In genomic region chr1:162664826-162665475, GRCm38 (mm10) we compare ENCODE assay signal across 8 mouse cellular contexts. TPM values are rescaled to one million over a fixed set of nuclear protein-coding genes. Genes with fewer than 3 reads are reported as not detected.
DNase-seq lines count a peak whose midpoint lies in the region; ATAC-seq and TF ChIP-seq lines count a peak whose summit lies in the region.

No protein-coding gene starts in this region.

- no peaks in the 10 kb centered on the region for H3K9me3 ChIP-seq in hindbrain, embryonic 12.5 days (replicated peaks)
- H3K9me3 ChIP-seq in lung, postnatal 0 days (ENCODE audit: low read length) = no peaks in the 10 kb centered on the region

- no peak overlapping the region for H3K27ac ChIP-seq in hindbrain, embryonic 12.5 days
- no peak overlapping the region for H3K27ac ChIP-seq in lung, postnatal 0 days (ENCODE audit: low read length)

- peak overlapping the region; percentile 15 for H3K4me3 ChIP-seq in hindbrain, embryonic 12.5 days
- H3K4me3 ChIP-seq in lung, postnatal 0 days (ENCODE audit: low read depth, low read length) = no peak overlapping the region

- H3K4me1 ChIP-seq in hindbrain, embryonic 12.5 days = peaks cover 8% of the 10 kb centered on the region
- no peaks in the 10 kb centered on the region; the same call in 1 of the 2 replicates for H3K4me1 ChIP-seq in lung, postnatal 0 days (ENCODE audit: insufficient read depth, low read depth, low read length)

- H3K9ac ChIP-seq in hindbrain, embryonic 12.5 days = peak overlapping the region; percentile 33; the same call in 1 of the 2 replicates
- no peak overlapping the region for H3K9ac ChIP-seq in lung, postnatal 0 days (replicated peaks; ENCODE audit: low read depth)

- DNase-seq in NIH3T3 (ENCODE audit: low read depth) = peak; percentile 91
- DNase-seq in cerebellum, adult 9-11 months = peak; percentile 71
- peak; percentile 22 to 85 for DNase-seq in frontal cortex, adult 2 months (ENCODE audit: extremely low spot score in 1 of 2, low spot score in 1 of 2)
- DNase-seq in layer of hippocampus, postnatal 10 days (ENCODE audit: low spot score in 2 of 2) = peak; percentile 78 to 84
- DNase-seq in lung, postnatal 0 days (ENCODE audit: low spot score) = peak; percentile 94
- peak; percentile 60 for DNase-seq in retina, adult 2 months (ENCODE audit: low read depth, low spot score)
- DNase-seq in thymus, postnatal 36 days = peak; percentile 65 to 67

- H3K4me2 ChIP-seq in hindbrain, embryonic 12.5 days (replicated peaks) = peak overlapping the region; percentile 46
- peak overlapping the region; percentile 41; the same call in 1 of the 2 replicates for H3K4me2 ChIP-seq in lung, postnatal 0 days (replicated peaks; ENCODE audit: low read depth, low read length)

- 0 out of 2 replicates have a peak, but pooled peaks cover 2% of the 10 kb centered on the region for H3K36me3 ChIP-seq in hindbrain, embryonic 12.5 days
- H3K36me3 ChIP-seq in lung, postnatal 0 days (ENCODE audit: insufficient read depth, low read length) = no peaks in the 10 kb centered on the region

- 14% methylated on average over 10 of the region's 10 CpGs for WGBS in hindbrain, embryonic 12.5 days
- WGBS in lung, postnatal 0 days = 12% methylated on average over 10 of the region's 10 CpGs

- no peaks in the 10 kb centered on the region for H3K27me3 ChIP-seq in hindbrain, embryonic 12.5 days
- no peaks in the 10 kb centered on the region for H3K27me3 ChIP-seq in lung, postnatal 0 days (replicated peaks; ENCODE audit: insufficient read depth, low read length)

- ATAC-seq in hindbrain, embryonic 12.5 days (ENCODE audit: low FRiP score) = peak; percentile 97
- ATAC-seq in lung, postnatal 0 days = peak; percentile 97

- TF ChIP-seq EP300 in lung, postnatal 0 days (IDR thresholded peaks at IDR 0.05) = no peak

- peak; percentile 93 for TF ChIP-seq CTCF in lung, postnatal 0 days (IDR thresholded peaks at IDR 0.05)

RNA-seq across cellular contexts. Expression of gene Myocos, which starts 6.9 kb away (rescaled TPM):
- polyA plus RNA-seq in frontal cortex, adult 2 months (2012; rRNA removed) = not detected in 2 replicates
- not detected in 2 replicates for polyA plus RNA-seq in hindbrain, embryonic 12.5 days (2016; fragmentation: Nextera tagmentation; extraction: Ambion mirVana)
- total RNA-seq in layer of hippocampus, postnatal 10 days (2021) = not detected
- 0.19 TPM in 1 of 2 replicates, not detected in the other for polyA plus RNA-seq in lung, postnatal 0 days (2015; fragmentation: Nextera tagmentation; extraction: Ambion mirVana)

RNA-seq across cellular contexts. Expression of gene Myoc, which starts 26.0 kb away (rescaled TPM):
- 9.8 and 11.9 TPM in 2 replicates for polyA plus RNA-seq in frontal cortex, adult 2 months (2012; rRNA removed)
- polyA plus RNA-seq in hindbrain, embryonic 12.5 days (2016; fragmentation: Nextera tagmentation; extraction: Ambion mirVana) = not detected in 2 replicates
- total RNA-seq in layer of hippocampus, postnatal 10 days (2021) = 10 to 100 TPM in 1 of 2 experiments, 1 to 10 TPM in 1; 8.3 to 10.0 TPM
- polyA plus RNA-seq in lung, postnatal 0 days (2015; fragmentation: Nextera tagmentation; extraction: Ambion mirVana) = 0.11 and 0.12 TPM in 2 replicates
